Mouse (Mus musculus): ENCODE results near the gene Unc79. TPM values are rescaled to one million over a fixed set of nuclear protein-coding genes. Genes with fewer than 3 reads are reported as not detected.

Gene Unc79
- polyA plus RNA-seq, 1 experiment from 2014 or later = 4.0 TPM

DNA sequence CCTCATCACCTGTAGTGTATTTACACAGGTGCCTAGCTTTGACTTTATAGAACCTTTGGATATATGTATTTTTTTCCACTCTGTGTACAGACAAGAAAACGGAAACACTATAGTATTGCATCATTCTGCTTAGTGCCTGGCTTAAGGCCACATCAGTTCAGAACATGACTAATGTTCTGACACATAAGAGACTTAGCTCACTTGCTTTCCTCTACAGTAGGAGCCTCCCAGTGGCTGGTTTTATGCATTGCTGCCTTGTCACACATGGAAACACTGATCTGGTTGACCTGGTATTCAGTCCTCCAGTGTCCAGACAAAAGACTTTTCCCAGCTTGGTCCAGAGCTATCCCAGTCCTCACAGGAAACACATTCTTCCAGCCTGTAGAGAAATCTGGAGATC lies 150.5 kb downstream of the Unc79 start:
- H3K36me3 ChIP-seq = no peaks in the 10 kb centered on the region
- 93% methylated on average over 1 of the region's 1 CpGs for WGBS
- H3K4me3 ChIP-seq = no peak overlapping the region
- H3K4me1 ChIP-seq = no peaks in the 10 kb centered on the region
- no peak overlapping the region for H3K27ac ChIP-seq
- no peak for ATAC-seq (ENCODE audit: low FRiP score, low read depth)
- H3K4me2 ChIP-seq (replicated peaks) = no peak overlapping the region
- H3K9me3 ChIP-seq = no peaks in the 10 kb centered on the region
- no peak overlapping the region for H3K9ac ChIP-seq
- H3K27me3 ChIP-seq (replicated peaks) = no peaks in the 10 kb centered on the region

GRCm38 (mm10) chr12:103100088-103100487 lies 151.4 kb downstream of the Unc79 start:
- Histone ChIP-seq H3K36me3 (peaks cover under 1% of the 10 kb centered on the region; the same call in 1 of the 2 replicates), H3K9ac (no peak overlapping the region), H3K27me3 (replicated peaks) (no peaks in the 10 kb centered on the region), H3K9me3 (no peaks in the 10 kb centered on the region), H3K4me3 (no peak overlapping the region), H3K27ac (no peak overlapping the region), H3K4me1 (no peaks in the 10 kb centered on the region), H3K4me2 (replicated peaks) (no peak overlapping the region)
- WGBS = 68% methylated on average over 5 of the region's 5 CpGs
- ATAC-seq (ENCODE audit: low FRiP score, low read depth) = no peak

GRCm38 (mm10) chr12:103103041-103103440 lies 154.4 kb downstream of the Unc79 start:
- 70% methylated on average over 2 of the region's 2 CpGs for WGBS
- H3K27me3 ChIP-seq (replicated peaks) = no peaks in the 10 kb centered on the region
- H3K27ac ChIP-seq = no peak overlapping the region
- no peaks in the 10 kb centered on the region for H3K4me1 ChIP-seq
- H3K4me3 ChIP-seq = no peak overlapping the region
- no peaks in the 10 kb centered on the region for H3K9me3 ChIP-seq
- H3K36me3 ChIP-seq = peaks cover 14% of the 10 kb centered on the region
- H3K4me2 ChIP-seq (replicated peaks) = no peak overlapping the region
- no peak overlapping the region for H3K9ac ChIP-seq
- no peak for ATAC-seq (ENCODE audit: low FRiP score, low read depth)

DNA sequence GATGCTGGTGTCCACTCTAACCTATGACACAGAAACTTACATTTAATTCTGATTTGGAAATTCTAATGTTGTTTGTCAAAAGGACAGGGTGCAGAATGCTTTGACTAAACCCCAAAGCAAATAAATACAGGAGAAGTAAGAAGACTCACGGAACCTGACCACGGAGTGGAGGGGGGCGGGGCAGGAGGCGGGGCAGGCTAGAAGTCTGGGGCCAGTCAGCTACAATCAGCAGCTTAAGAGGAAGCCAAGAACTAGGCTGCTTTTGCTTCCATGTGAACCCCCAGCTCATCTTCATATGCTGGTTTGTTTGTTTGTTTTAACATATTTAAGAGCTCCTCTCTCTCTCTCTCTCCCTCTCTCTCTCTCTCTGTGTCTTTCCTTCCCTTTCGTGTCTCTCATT lies 154.9 kb downstream of the Unc79 start:
- Histone ChIP-seq H3K4me3 (no peak overlapping the region), H3K27ac (no peak overlapping the region), H3K27me3 (replicated peaks) (no peaks in the 10 kb centered on the region), H3K4me2 (replicated peaks) (no peak overlapping the region; the same call in 1 of the 2 replicates), H3K9me3 (no peaks in the 10 kb centered on the region), H3K4me1 (no peaks in the 10 kb centered on the region), H3K9ac (no peak overlapping the region), H3K36me3 (peaks cover 20% of the 10 kb centered on the region)
- WGBS = 19% methylated on average over 5 of the region's 5 CpGs
- no peak for ATAC-seq (ENCODE audit: low FRiP score, low read depth)

- Histone ChIP-seq H3K4me3 (no peak overlapping the region), H3K4me1 (no peaks in the 10 kb centered on the region), H3K36me3 (peaks cover 32% of the 10 kb centered on the region), H3K4me2 (replicated peaks) (no peak overlapping the region), H3K9ac (no peak overlapping the region), H3K27ac (no peak overlapping the region), H3K27me3 (replicated peaks) (no peaks in the 10 kb centered on the region), H3K9me3 (no peaks in the 10 kb centered on the region)
- ATAC-seq (ENCODE audit: low FRiP score, low read depth) = no peak
- WGBS = 95% methylated on average over 7 of the region's 7 CpGs
Observed at GRCm38 (mm10) chr12:103109301-103109700, 160.6 kb downstream of the Unc79 start.

DNA sequence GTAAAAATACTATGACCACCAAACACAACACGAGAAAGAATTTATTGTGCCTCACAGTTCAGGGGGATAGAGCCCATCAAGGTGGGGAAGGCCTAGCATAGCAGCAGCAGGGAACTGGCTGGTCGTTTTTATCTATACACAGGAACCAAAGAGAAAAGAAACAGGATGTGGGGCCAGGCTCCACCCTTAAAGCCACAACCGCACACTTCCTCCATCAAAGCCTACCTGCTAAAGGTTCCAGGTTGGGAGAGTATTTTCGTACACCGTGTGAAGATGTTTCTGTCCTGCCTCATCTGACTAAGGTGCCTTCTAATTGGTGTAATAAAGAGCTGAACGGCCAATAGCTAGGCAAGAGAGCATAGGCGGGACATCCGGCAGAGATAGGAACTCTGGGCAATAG lies 168.0 kb downstream of the Unc79 start:
- Histone ChIP-seq H3K9ac (no peak overlapping the region), H3K27ac (no peak overlapping the region), H3K9me3 (no peaks in the 10 kb centered on the region), H3K36me3 (peaks cover 11% of the 10 kb centered on the region; the same call in 1 of the 2 replicates), H3K4me2 (replicated peaks) (no peak overlapping the region), H3K4me1 (no peaks in the 10 kb centered on the region), H3K27me3 (replicated peaks) (no peaks in the 10 kb centered on the region), H3K4me3 (no peak overlapping the region)
- 84% methylated on average over 8 of the region's 8 CpGs for WGBS
- ATAC-seq (ENCODE audit: low FRiP score, low read depth) = no peak

DNA sequence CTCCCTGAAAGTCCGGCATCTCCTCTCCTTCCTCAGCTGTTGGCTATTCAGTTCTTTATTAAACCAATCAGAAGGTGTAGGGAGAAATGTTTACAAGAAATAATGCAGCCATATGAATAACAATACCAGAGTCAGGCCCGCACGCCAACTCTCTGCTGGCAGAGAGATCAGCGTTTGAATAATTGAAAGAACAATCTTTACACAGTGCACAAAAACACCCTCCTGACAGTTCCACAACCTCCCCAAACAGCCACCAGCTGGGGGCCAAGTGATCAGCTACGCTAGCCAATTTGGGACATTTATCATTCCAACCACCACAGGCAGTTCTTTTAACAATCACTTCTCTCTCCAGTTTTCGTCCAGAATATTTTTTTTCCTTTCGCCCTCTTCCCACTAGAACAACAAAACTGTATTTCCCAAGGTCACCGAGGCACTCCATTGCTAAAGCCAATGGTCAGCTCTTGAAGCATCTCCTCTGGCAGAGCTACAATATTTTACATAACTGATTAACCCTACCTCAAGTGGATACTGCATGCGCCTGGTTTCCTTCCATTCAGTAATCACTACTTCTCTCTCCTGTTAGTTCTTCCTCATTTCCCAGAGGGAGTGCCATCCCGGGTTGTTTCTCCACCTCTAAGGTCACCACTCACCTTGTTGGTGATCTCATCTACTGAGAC lies 169.0 kb downstream of the Unc79 start:
- peaks cover 12% of the 10 kb centered on the region; the same call in 1 of the 2 replicates for H3K36me3 ChIP-seq
- no peaks in the 10 kb centered on the region for H3K4me1 ChIP-seq
- no peaks in the 10 kb centered on the region for H3K27me3 ChIP-seq (replicated peaks)
- no peak overlapping the region for H3K9ac ChIP-seq
- H3K9me3 ChIP-seq = no peaks in the 10 kb centered on the region
- no peak overlapping the region for H3K4me3 ChIP-seq
- no peak overlapping the region for H3K4me2 ChIP-seq (replicated peaks)
- no peak overlapping the region for H3K27ac ChIP-seq
- WGBS = 69% methylated on average over 10 of the region's 10 CpGs
- ATAC-seq (ENCODE audit: low FRiP score, low read depth) = no peak

DNA sequence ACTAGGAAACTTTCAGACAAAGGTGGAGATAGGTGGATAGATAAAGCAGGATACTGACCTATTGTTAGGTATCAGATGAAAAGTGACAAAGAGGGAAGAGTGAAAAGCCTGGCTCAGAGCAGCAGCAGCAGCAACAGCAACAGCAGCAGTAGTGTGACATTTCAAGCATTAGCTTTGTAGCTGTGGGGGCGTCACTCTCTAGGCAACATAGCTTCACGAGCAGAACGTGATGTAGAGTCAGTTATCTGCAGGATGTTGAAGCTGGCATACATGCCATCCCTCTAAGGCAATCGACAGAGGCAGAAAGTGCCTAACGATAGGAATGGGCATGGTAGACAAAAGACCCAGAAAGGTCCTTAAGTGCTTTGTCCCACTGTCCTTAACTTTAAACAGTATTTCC lies 173.3 kb downstream of the Unc79 start:
- Histone ChIP-seq H3K27me3 (replicated peaks) (no peaks in the 10 kb centered on the region), H3K4me3 (no peak overlapping the region), H3K27ac (no peak overlapping the region), H3K9ac (no peak overlapping the region), H3K9me3 (no peaks in the 10 kb centered on the region), H3K36me3 (peaks cover 13% of the 10 kb centered on the region), H3K4me2 (replicated peaks) (no peak overlapping the region), H3K4me1 (no peaks in the 10 kb centered on the region)
- no peak for ATAC-seq (ENCODE audit: low FRiP score, low read depth)
- WGBS = 85% methylated on average over 5 of the region's 5 CpGs

- no peak for ATAC-seq (ENCODE audit: low FRiP score, low read depth)
- 42% methylated on average over 1 of the region's 1 CpGs for WGBS
- H3K36me3 ChIP-seq = peaks cover 12% of the 10 kb centered on the region
Observed at GRCm38 (mm10) chr12:103123861-103124260, 175.2 kb downstream of the Unc79 start.

GRCm38 (mm10) chr12:103128914-103129313 lies 180.3 kb downstream of the Unc79 start:
- no peak for ATAC-seq (ENCODE audit: low FRiP score, low read depth)
- Histone ChIP-seq H3K36me3 (peaks cover 14% of the 10 kb centered on the region), H3K4me1 (no peaks in the 10 kb centered on the region), H3K9ac (no peak overlapping the region), H3K4me2 (replicated peaks) (no peak overlapping the region), H3K27ac (no peak overlapping the region), H3K4me3 (no peak overlapping the region), H3K27me3 (replicated peaks) (no peaks in the 10 kb centered on the region), H3K9me3 (no peaks in the 10 kb centered on the region)
- WGBS = 96% methylated on average over 6 of the region's 6 CpGs

More at GRCm38 (mm10) chr12:103123861-103124260, 175.2 kb downstream of the Unc79 start:
- H3K4me3 ChIP-seq = no peak overlapping the region
- no peak overlapping the region for H3K9ac ChIP-seq
- no peaks in the 10 kb centered on the region for H3K4me1 ChIP-seq
- H3K9me3 ChIP-seq = no peaks in the 10 kb centered on the region
- no peaks in the 10 kb centered on the region for H3K27me3 ChIP-seq (replicated peaks)
- H3K4me2 ChIP-seq (replicated peaks) = no peak overlapping the region
- H3K27ac ChIP-seq = no peak overlapping the region

GRCm38 (mm10) chr12:103129395-103130248 lies 181.0 kb downstream of the Unc79 start:
- peaks cover 21% of the 10 kb centered on the region for H3K36me3 ChIP-seq
- H3K9me3 ChIP-seq = no peaks in the 10 kb centered on the region
- H3K4me3 ChIP-seq = no peak overlapping the region
- no peak for ATAC-seq (ENCODE audit: low FRiP score, low read depth)
- H3K9ac ChIP-seq = no peak overlapping the region
- no peaks in the 10 kb centered on the region for H3K27me3 ChIP-seq (replicated peaks)
- 74% methylated on average over 17 of the region's 17 CpGs for WGBS
- no peak overlapping the region for H3K4me2 ChIP-seq (replicated peaks)
- H3K4me1 ChIP-seq = no peaks in the 10 kb centered on the region
- H3K27ac ChIP-seq = no peak overlapping the region

DNA sequence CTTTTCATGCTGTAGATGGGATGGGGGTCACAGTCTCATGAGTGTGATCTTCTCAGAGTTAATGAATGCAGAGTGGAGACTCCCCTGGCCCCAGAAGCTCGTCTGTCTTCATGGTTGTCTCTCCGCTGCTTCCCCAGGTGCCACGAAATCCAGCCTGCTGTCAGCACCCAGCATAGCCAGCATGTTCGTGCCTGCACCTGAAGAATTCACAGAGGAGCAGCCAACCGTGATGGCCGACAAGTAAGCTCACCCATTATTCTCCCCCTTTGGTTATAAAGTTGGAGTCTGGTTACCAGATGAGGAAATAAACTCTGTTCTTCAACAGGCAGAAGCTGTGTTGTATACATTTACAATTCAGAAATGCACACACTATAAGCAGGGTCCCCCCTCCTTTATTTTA lies 182.8 kb downstream of the Unc79 start:
- Histone ChIP-seq H3K4me3 (no peak overlapping the region), H3K4me1 (no peaks in the 10 kb centered on the region), H3K9me3 (no peaks in the 10 kb centered on the region), H3K9ac (no peak overlapping the region), H3K27me3 (replicated peaks) (no peaks in the 10 kb centered on the region), H3K27ac (no peak overlapping the region), H3K36me3 (peaks cover 28% of the 10 kb centered on the region), H3K4me2 (replicated peaks) (no peak overlapping the region)
- ATAC-seq (ENCODE audit: low FRiP score, low read depth) = no peak
- 63% methylated on average over 6 of the region's 6 CpGs for WGBS

Measured in neural tube, embryonic 12.5 days (tissue).